ENCODE assay signal across 8 mouse cellular contexts in the genomic region with DNA sequence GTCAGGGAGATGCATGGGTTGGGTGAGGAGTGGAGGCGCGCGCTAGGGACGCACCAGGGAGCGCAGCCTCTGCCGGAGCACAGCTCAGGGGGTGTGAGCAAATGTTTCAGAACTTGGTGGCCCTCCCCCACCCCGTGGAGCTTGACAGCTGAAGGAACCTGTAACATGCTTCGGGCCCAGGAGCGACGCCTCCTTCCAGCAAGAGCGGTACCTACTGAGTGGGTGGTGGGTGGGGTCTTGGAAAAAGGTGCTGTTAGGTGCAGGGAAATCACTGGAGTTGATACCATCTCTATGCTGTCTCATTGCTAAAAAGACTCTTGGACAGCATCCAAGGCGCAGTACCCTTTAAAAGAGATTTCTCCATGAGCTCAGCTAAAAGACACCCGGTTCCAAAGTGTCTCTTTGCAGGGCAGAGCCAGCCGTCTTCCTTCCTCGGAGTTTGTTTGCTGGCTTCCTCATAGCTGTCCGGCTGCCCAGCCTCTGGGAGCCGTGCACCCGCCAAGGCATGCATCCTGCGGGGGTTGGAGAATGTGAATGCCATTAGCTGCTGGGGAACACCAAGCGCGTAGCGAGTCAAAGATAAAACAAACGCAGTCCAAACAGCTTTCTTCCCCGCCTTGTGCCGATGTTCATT. TPM values are rescaled to one million over a fixed set of nuclear protein-coding genes. Genes with fewer than 3 reads are reported as not detected.
DNase-seq lines count a peak whose midpoint lies in the region; ATAC-seq and TF ChIP-seq lines count a peak whose summit lies in the region.

No protein-coding gene starts in this region.

- 0 out of 2 replicates have a peak overlapping the region, but pooled peaks have one; percentile 23 for H3K9ac ChIP-seq in ES-Bruce4 (ENCODE audit: low read depth, poor library complexity, severe bottlenecking)
- H3K9ac ChIP-seq in hindbrain, embryonic 13.5 days = peak overlapping the region; percentile 68; the same call in 1 of the 2 replicates

- ATAC-seq in hindbrain, embryonic 13.5 days (ENCODE audit: low FRiP score) = peak; percentile 53

- H3K36me3 ChIP-seq in ES-Bruce4 (ENCODE audit: control insufficient read depth, insufficient read depth, low read length, poor library complexity, severe bottlenecking) = no peaks in the 10 kb centered on the region
- H3K36me3 ChIP-seq in hindbrain, embryonic 13.5 days = no peaks in the 10 kb centered on the region

- no peak for TF ChIP-seq POLR2A in ES-Bruce4 (IDR thresholded peaks at IDR 0.05; ENCODE audit: insufficient read depth, low read length)

- WGBS in hindbrain, embryonic 13.5 days = under 1% methylated on average over 25 of the region's 25 CpGs

- peak overlapping the region; percentile 99 for H3K4me2 ChIP-seq in hindbrain, embryonic 13.5 days

- peaks cover 2% of the 10 kb centered on the region for H3K27me3 ChIP-seq in ES-Bruce4 (ENCODE audit: control insufficient read depth, insufficient read depth, low read length, poor library complexity, severe bottlenecking)
- H3K27me3 ChIP-seq in hindbrain, embryonic 13.5 days = peaks cover 55% of the 10 kb centered on the region

- DNase-seq in gastrocnemius, adult 2 months = peak; percentile 68
- DNase-seq in layer of hippocampus, postnatal 25 days (ENCODE audit: extremely low spot score in 1 of 2, low spot score in 1 of 2) = peak; percentile 13 to 17
- DNase-seq in lung, postnatal 10 days = peak; percentile 76
- DNase-seq in right cerebral cortex, adult 2 months (ENCODE audit: low spot score in 2 of 2) = peak; percentile 30 to 49
- no peak for DNase-seq in thymus, adult 18-20 months

- H3K9me3 ChIP-seq in ES-Bruce4 (replicated peaks; ENCODE audit: control insufficient read depth, insufficient read depth, low read length, poor library complexity, severe bottlenecking) = no peaks in the 10 kb centered on the region
- H3K9me3 ChIP-seq in hindbrain, embryonic 13.5 days = no peaks in the 10 kb centered on the region

- intact Hi-C loops in gastrocnemius, adult 2 months (cut with DNase I) = no loop called here

- no peak for TF ChIP-seq EP300 in ES-Bruce4 (IDR thresholded peaks at IDR 0.05; ENCODE audit: insufficient read depth, low read depth, low read length)

- no peaks in the 10 kb centered on the region for H3K4me1 ChIP-seq in ES-Bruce4 (ENCODE audit: control insufficient read depth, insufficient read depth, low read length)
- no peaks in the 10 kb centered on the region for H3K4me1 ChIP-seq in brown adipose tissue, adult 24 weeks (ENCODE audit: control insufficient read depth, insufficient read depth, insufficient read length, low read length)
- peaks cover 25% of the 10 kb centered on the region for H3K4me1 ChIP-seq in hindbrain, embryonic 13.5 days (replicated peaks)

- no peak overlapping the region for H3K27ac ChIP-seq in ES-Bruce4 (ENCODE audit: insufficient read depth, low read length)
- no peak overlapping the region for H3K27ac ChIP-seq in brown adipose tissue, adult 24 weeks (replicated peaks; ENCODE audit: low read depth, low read length)
- peak overlapping the region; percentile 82 for H3K27ac ChIP-seq in gastrocnemius, adult 2 months
- H3K27ac ChIP-seq in hindbrain, embryonic 13.5 days = no peak overlapping the region

- no peak for TF ChIP-seq CTCF in ES-Bruce4 (IDR thresholded peaks at IDR 0.05; ENCODE audit: low read depth, low read length)
- no peak for TF ChIP-seq CTCF in gastrocnemius, adult 2 months (IDR thresholded peaks at IDR 0.05)

- H3K4me3 ChIP-seq in ES-Bruce4 (ENCODE audit: low read depth, low read length) = peak overlapping the region; percentile 52
- peak overlapping the region; percentile 74 for H3K4me3 ChIP-seq in brown adipose tissue, adult 24 weeks (ENCODE audit: insufficient read depth, low read depth, low read length)
- H3K4me3 ChIP-seq in gastrocnemius, adult 2 months = peak overlapping the region; percentile 80
- peak overlapping the region; percentile 56 for H3K4me3 ChIP-seq in hindbrain, embryonic 13.5 days

RNA-seq across cellular contexts. Expression of a gene that starts 0.8 kb away (rescaled TPM):
- polyA plus RNA-seq in ES-Bruce4 (2011; ENCODE audit: insufficient read depth, insufficient read length, low read depth, missing spikeins) = not detected in 2 replicates
- 0.54 and 1.9 TPM in 2 replicates for polyA plus RNA-seq in brown adipose tissue, adult 24 weeks (2012; ENCODE audit: insufficient read depth, insufficient read length, missing spikeins)
- total RNA-seq in gastrocnemius, adult 2 months (2021) = 1 to 10 TPM; 1.1 to 2.9 TPM
- 3.6 and 3.9 TPM in 2 replicates for polyA plus RNA-seq in hindbrain, embryonic 13.5 days (2015; fragmentation: Nextera tagmentation; extraction: Ambion mirVana)
- 1 to 10 TPM; 3.2 to 4.0 TPM for total RNA-seq in layer of hippocampus, postnatal 25 days (2021)

Comparison
In these comparisons a context has a peak if more than half of its experiments do, and no peak if none do; other contexts are left out.
1. DNase-seq: peak in gastrocnemius, adult 2 months (single experiment), layer of hippocampus, postnatal 25 days (2 of 2), lung, postnatal 10 days (single experiment) and right cerebral cortex, adult 2 months (2 of 2); none in thymus, adult 18-20 months (0 of 2).
2. Peak in every context shown above with its lines, with median percentiles within 50 percentile points of each other: H3K4me3 ChIP-seq.